Mouse (Mus musculus) stomach, postnatal 0 days (tissue): ENCODE data around the gene Cdk2ap1. TPM values are rescaled to one million over a fixed set of nuclear protein-coding genes. Genes with fewer than 3 reads are reported as not detected.
A peak's percentile ranks its signal among the peaks of the same experiment; 100 is the strongest.

ENCODE experiments used
- ATAC-seq: fragments of 200-750 bp; cut with Nextera tagmentation; 2 replicates; pipeline ENCODE4 v1.8.0; 2017; ENCODE audit not compliant: low FRiP score, low TSS enrichment
- DNase-seq: peaks from one replicate; pipeline ENCODE4 v3.0.0-alpha.2; 2016; ENCODE audit warnings: low spot score
- H3K27ac ChIP-seq: fragments of 300-500 bp; sonication (generic); replicated peaks from 2 replicates; pipeline ENCODE4 v1.5.1; 2014; ENCODE audit warnings: mild to moderate bottlenecking, control low read depth
- H3K27me3 ChIP-seq: fragments of 300-500 bp; sonication (generic); 2 replicates; pipeline ENCODE4 v1.6.1; 2014; ENCODE audit warnings: low read length; ENCODE audit not compliant: control insufficient read depth, insufficient read depth
- H3K36me3 ChIP-seq: fragments of 300-500 bp; sonication (generic); 2 replicates; pipeline ENCODE4 v1.6.1; 2014; ENCODE audit warnings: low read length, mixed read lengths; ENCODE audit not compliant: control insufficient read depth, insufficient read depth
- H3K4me1 ChIP-seq: fragments of 300-500 bp; sonication (generic); replicated peaks from 2 replicates; pipeline ENCODE4 v1.6.1; 2014; ENCODE audit warnings: antibody characterized with exemption; ENCODE audit not compliant: control insufficient read depth, insufficient read depth
- H3K4me2 ChIP-seq: fragments of 300-500 bp; sonication (generic); replicated peaks from 2 replicates; pipeline ENCODE4 v1.6.1; 2014; ENCODE audit warnings: low read depth, mild to moderate bottlenecking, control low read depth, moderate library complexity
- H3K4me3 ChIP-seq: fragments of 300-500 bp; sonication (generic); 2 replicates; pipeline ENCODE4 v1.5.1; 2014; ENCODE audit warnings: low read depth, low read length, control low read depth
- H3K9ac ChIP-seq: fragments of 300-500 bp; sonication (generic); 2 replicates; pipeline ENCODE4 v1.6.1; 2014; ENCODE audit warnings: mild to moderate bottlenecking, low read length, control low read depth, mixed read lengths
- H3K9me3 ChIP-seq: fragments of 300-500 bp; sonication (generic); 2 replicates; pipeline ENCODE4 v1.6.1; 2016; ENCODE audit warnings: low read length; ENCODE audit not compliant: control insufficient read depth
- CTCF ChIP-seq: IDR thresholded peaks from 2 replicates; pipeline ENCODE4 v1.5.1; 2016; ENCODE audit warnings: antibody characterized with exemption, low read depth, mild to moderate bottlenecking, moderate library complexity
- EP300 ChIP-seq: optimal IDR thresholded peaks from 2 replicates; pipeline ENCODE3; 2016; ENCODE audit warnings: antibody characterized with exemption
- WGBS: fragments of 180-500 bp; shearing (Covaris S2); extraction: QIAGEN DNeasy Blood & Tissue Kit; methylation state at CpG from one replicate; pipeline ENCODE4 v1.1.7; 2014; 5-methylcytosine and 5-hydroxymethylcytosine counted together
- polyA plus RNA-seq: library from polyadenylated mRNA; unstranded; fragments of >200 nt; fragmentation: Nextera tagmentation; extraction: Ambion mirVana; gene quantifications from 2 replicates; pipeline ENCODE4 v1.2.1, GENCODE M21; 2015

Cdk2ap1 gene
- polyA plus RNA-seq, 1 experiment from 2014 or later: 57.6 TPM

GRCm38 (mm10) chr5:124380121-124380520 lies 17.2 kb upstream of the Cdk2ap1 start:
- Histone ChIP-seq H3K27me3 (no peaks in the 10 kb centered on the region), H3K27ac (no peak overlapping the region), H3K4me3 (no peak overlapping the region), H3K36me3 (peaks cover 26% of the 10 kb centered on the region), H3K4me1 (no peaks in the 10 kb centered on the region), H3K9me3 (no peaks in the 10 kb centered on the region), H3K4me2 (no peak overlapping the region), H3K9ac (no peak overlapping the region)
- 88% methylated on average over 1 of the region's 1 CpGs for WGBS
- TF ChIP-seq EP300 (no peak), CTCF (no peak)
- DNase-seq (no peak), ATAC-seq (no peak)

- WGBS: 79% methylated on average over 4 of the region's 4 CpGs
- Histone ChIP-seq H3K27me3 (no peaks in the 10 kb centered on the region), H3K9ac (no peak overlapping the region), H3K4me3 (no peak overlapping the region), H3K27ac (no peak overlapping the region), H3K4me1 (no peaks in the 10 kb centered on the region), H3K4me2 (no peak overlapping the region), H3K9me3 (no peaks in the 10 kb centered on the region), H3K36me3 (peaks cover 25% of the 10 kb centered on the region)
- peak; percentile 68 for ATAC-seq
- no peak for DNase-seq
- TF ChIP-seq EP300: no peak
- no peak for TF ChIP-seq CTCF
These were observed 14.3 kb upstream of the Cdk2ap1 start for GRCm38 (mm10) chr5:124377149-124377548.

GRCm38 (mm10) chr5:124376401-124376800 lies 13.5 kb upstream of the Cdk2ap1 start:
- ATAC-seq (peak; percentile 81), DNase-seq (no peak)
- H3K9me3 ChIP-seq: no peaks in the 10 kb centered on the region
- H3K9ac ChIP-seq: no peak overlapping the region
- H3K36me3 ChIP-seq: peaks cover 30% of the 10 kb centered on the region
- no peak overlapping the region for H3K27ac ChIP-seq
- TF ChIP-seq CTCF (no peak), EP300 (no peak)
- no peak overlapping the region for H3K4me2 ChIP-seq
- no peaks in the 10 kb centered on the region for H3K27me3 ChIP-seq
- WGBS: 91% methylated on average over 1 of the region's 1 CpGs
- H3K4me3 ChIP-seq: no peak overlapping the region
- H3K4me1 ChIP-seq: no peaks in the 10 kb centered on the region

GRCm38 (mm10) chr5:124374298-124374697 lies 11.4 kb upstream of the Cdk2ap1 start:
- TF ChIP-seq EP300: no peak
- no peak for ATAC-seq
- H3K36me3 ChIP-seq: peaks cover 39% of the 10 kb centered on the region

GRCm38 (mm10) chr5:124366721-124367120 lies 3.8 kb upstream of the Cdk2ap1 start:
- Histone ChIP-seq H3K4me3 (no peak overlapping the region), H3K27ac (no peak overlapping the region), H3K9ac (no peak overlapping the region), H3K27me3 (no peaks in the 10 kb centered on the region), H3K4me2 (no peak overlapping the region), H3K36me3 (peaks cover 15% of the 10 kb centered on the region; the same call in 1 of the 2 replicates), H3K4me1 (no peaks in the 10 kb centered on the region), H3K9me3 (no peaks in the 10 kb centered on the region)
- DNase-seq (no peak), ATAC-seq (no peak)
- TF ChIP-seq CTCF: no peak
- no peak for TF ChIP-seq EP300
- 56% methylated on average over 3 of the region's 3 CpGs for WGBS

More at GRCm38 (mm10) chr5:124374298-124374697, 11.4 kb upstream of the Cdk2ap1 start:
- DNase-seq: no peak
- Histone ChIP-seq H3K4me3 (no peak overlapping the region), H3K9ac (no peak overlapping the region), H3K4me2 (no peak overlapping the region), H3K4me1 (no peaks in the 10 kb centered on the region), H3K27ac (no peak overlapping the region), H3K9me3 (no peaks in the 10 kb centered on the region), H3K27me3 (no peaks in the 10 kb centered on the region)
- 97% methylated on average over 7 of the region's 7 CpGs for WGBS

- ATAC-seq (no peak), DNase-seq (no peak)
- Histone ChIP-seq H3K27me3 (no peaks in the 10 kb centered on the region), H3K4me1 (no peaks in the 10 kb centered on the region), H3K9ac (no peak overlapping the region), H3K4me3 (no peak overlapping the region), H3K9me3 (no peaks in the 10 kb centered on the region), H3K4me2 (no peak overlapping the region), H3K27ac (no peak overlapping the region), H3K36me3 (peaks cover 12% of the 10 kb centered on the region; the same call in 1 of the 2 replicates)
- TF ChIP-seq CTCF (no peak), EP300 (no peak)
- 94% methylated on average over 2 of the region's 2 CpGs for WGBS
These were observed 2.9 kb upstream of the Cdk2ap1 start for GRCm38 (mm10) chr5:124365754-124366153.
